Mouse (Mus musculus) A20 (cell line): ENCODE results near the gene Prpf8.

Experiments
- DNase-seq: peaks from one replicate; pipeline ENCODE4 v3.0.0-alpha.2; 2011; ENCODE audit warnings: low read depth, low spot score

Gene Prpf8

GRCm38 (mm10) chr11:75486601-75487285 lies at the start of gene Prpf8:
Gene Prpf8, plus strand, starts transcription at chr11:75486816.
- peak; percentile 98 for DNase-seq

- DNase-seq, result no peak
Measured at GRCm38 (mm10) chr11:75438194-75438593, 48.4 kb upstream of the Prpf8 start.

GRCm38 (mm10) chr11:75438804-75439203 lies 47.8 kb upstream of the Prpf8 start:
- no peak for DNase-seq

- no peak for DNase-seq
Measured at GRCm38 (mm10) chr11:75439363-75439762, 47.3 kb upstream of the Prpf8 start, which contains the start of gene Serpinf2. Gene Serpinf2, minus strand, starts transcription at chr11:75439591.

- no peak for DNase-seq
Measured at GRCm38 (mm10) chr11:75439951-75440350, 46.7 kb upstream of the Prpf8 start.

GRCm38 (mm10) chr11:75441034-75441433 lies 45.6 kb upstream of the Prpf8 start:
- DNase-seq, result no peak

GRCm38 (mm10) chr11:75441601-75442000 lies 45.0 kb upstream of the Prpf8 start:
- DNase-seq, result no peak

- DNase-seq, result no peak
Measured at GRCm38 (mm10) chr11:75443711-75444110, 42.9 kb upstream of the Prpf8 start.

GRCm38 (mm10) chr11:75448575-75448974 lies 38.0 kb upstream of the Prpf8 start:
- no peak for DNase-seq

GRCm38 (mm10) chr11:75449695-75450094 lies 36.9 kb upstream of the Prpf8 start:
- no peak for DNase-seq

GRCm38 (mm10) chr11:75450304-75450908 lies 36.2 kb upstream of the Prpf8 start:
- no peak for DNase-seq

GRCm38 (mm10) chr11:75450936-75451335 lies 35.7 kb upstream of the Prpf8 start:
- no peak for DNase-seq

GRCm38 (mm10) chr11:75452081-75452480 lies 34.5 kb upstream of the Prpf8 start:
- no peak for DNase-seq

GRCm38 (mm10) chr11:75452812-75453557 lies 33.6 kb upstream of the Prpf8 start:
- no peak for DNase-seq

- DNase-seq, result peak; percentile 96
Measured at GRCm38 (mm10) chr11:75453991-75454930, 32.4 kb upstream of the Prpf8 start, which contains the start of gene Wdr81. Gene Wdr81, minus strand, starts transcription at chr11:75454717.

- DNase-seq, result peak; percentile 91
Measured at GRCm38 (mm10) chr11:75455041-75455736, 31.4 kb upstream of the Prpf8 start.

- DNase-seq, result peak; percentile 59
Measured at GRCm38 (mm10) chr11:75455971-75456370, 30.6 kb upstream of the Prpf8 start.

GRCm38 (mm10) chr11:75456440-75456871 lies 30.2 kb upstream of the Prpf8 start:
- DNase-seq, result peak; percentile 86

GRCm38 (mm10) chr11:75458169-75458568 lies 28.4 kb upstream of the Prpf8 start:
- peak; percentile 88 for DNase-seq

- DNase-seq, result peak; percentile 69
Measured at GRCm38 (mm10) chr11:75458628-75459041, 28.0 kb upstream of the Prpf8 start.
